Mouse (Mus musculus) right cerebral cortex, adult 2 months (tissue): ENCODE results near the gene Tcf7l2.

Source experiments
- DNase-seq, 2 experiments: peaks; one replicate each; pipeline ENCODE4 v3.0.0; 2021 to 2022; ENCODE audit warnings: low spot score in 2 of 2

The Tcf7l2 gene

DNA sequence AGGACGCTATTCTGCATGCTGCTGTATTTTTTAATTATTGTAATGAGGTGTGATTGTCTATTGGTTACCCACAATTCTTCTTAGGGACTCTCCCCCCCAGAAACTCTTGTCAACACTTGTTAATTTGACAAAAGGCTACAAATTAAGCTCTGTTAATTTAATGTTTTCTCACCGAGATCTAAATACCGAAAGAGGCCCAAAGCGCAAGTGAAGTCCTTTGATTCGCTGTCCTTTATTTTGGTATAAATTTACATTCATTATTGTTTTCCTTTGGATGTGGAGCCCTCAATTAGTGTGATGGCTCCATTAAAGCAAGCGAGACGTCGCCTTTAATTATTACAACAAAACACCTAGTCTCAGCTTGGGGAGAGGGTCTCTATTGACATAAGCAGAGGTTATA lies 170.3 kb downstream of the Tcf7l2 start:
- DNase-seq = no peak

DNA sequence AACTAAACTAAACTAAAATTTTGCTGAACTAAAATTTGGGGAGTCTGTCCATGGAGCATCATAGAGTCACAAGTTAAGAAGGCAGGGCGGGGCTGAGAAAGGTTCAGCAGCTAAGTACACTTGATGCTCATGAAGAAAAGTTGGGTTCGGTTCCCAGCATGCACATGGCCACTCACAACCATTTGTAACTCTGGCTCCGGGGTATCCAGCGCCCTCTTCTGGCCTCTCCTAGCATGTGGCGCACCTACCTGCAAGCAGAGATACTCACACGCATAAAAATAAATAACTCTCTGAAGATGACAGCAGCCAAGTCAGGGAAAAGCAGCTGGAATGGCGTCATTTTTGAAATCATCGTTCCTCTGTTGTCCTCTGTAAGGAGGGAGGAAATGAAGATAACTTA lies 171.2 kb downstream of the Tcf7l2 start:
- no peak for DNase-seq

GRCm38 (mm10) chr19:55913585-55913984 lies 172.0 kb downstream of the Tcf7l2 start:
- DNase-seq = no peak

DNA sequence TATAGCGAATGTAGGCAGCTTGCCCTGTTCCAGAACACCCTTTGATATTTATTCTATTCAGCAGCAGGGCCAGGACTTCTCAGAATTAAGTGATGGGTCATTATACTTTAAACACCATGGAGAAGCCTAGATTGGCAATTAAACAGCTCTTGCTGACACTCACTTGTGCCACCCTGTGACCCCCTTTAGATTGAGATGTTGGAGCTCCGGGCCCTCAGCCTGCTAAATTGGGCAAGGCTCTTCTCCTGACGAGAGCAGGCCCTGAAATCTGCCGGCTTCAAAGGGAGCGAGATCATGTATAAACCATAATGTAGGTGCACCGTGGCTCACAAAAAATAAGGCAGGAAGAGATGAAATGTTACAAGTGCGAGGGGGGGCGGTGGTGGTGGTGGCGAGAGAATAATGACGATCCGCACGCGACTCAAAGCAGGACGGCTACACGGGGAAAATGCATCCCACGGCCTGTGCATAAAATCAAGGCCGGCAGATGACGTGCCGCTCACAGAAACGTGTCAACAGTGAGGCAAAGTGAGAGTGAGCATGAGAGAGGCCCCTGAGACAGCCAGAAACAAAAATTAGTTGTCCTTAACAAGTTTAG lies 173.1 kb downstream of the Tcf7l2 start:
- no peak for DNase-seq

- DNase-seq = no peak
Observed at GRCm38 (mm10) chr19:55915506-55915905, 173.9 kb downstream of the Tcf7l2 start.

DNA sequence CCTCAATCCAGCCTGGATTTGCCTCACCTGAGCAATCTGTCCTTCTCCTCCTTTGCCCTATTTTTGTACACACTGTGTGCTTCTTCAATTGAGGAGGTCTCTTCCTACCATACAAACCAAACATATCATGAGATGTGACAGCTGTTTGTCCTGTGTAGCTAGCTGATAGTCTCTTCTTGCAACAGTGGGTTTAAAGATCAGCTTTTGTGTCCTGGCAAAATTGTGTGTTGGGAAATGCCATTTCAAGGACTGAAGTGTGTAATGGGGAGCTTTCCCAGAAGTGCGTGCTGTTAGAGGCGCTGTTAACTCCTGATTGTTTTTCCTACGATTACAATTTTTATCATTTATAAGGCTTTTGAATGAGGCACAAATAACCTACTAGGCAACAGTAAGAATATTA lies 174.6 kb downstream of the Tcf7l2 start:
- no peak for DNase-seq

DNA sequence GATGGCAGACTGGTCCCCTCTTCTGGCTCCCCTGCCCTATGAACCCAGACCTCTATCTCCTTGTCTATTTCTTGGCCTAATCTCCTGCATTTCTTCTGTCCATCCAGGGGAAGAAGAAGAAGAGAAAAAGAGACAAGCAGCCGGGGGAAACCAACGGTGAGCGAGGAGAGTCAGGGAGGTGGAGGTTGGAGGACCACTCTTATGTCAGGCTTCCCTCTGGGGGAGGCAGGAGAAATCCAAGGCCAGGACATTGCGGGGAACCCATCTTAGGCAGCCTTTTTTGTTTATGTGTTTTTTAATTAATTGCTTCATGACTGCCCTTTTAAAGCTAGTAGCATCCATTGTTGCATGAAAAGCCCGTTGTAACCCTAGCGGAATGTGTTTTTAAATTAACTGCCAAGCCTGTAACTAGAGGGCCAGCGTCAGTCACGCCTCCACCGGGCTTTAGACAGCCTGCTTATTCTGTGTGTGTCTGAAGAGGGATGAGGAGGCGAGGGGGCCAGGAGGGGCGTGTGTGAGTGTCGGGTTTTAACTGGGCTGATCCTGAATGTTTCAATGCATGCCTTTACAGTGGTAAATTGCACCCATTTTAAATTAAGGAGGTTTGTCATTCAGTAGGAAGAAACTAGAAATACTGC lies 182.3 kb downstream of the Tcf7l2 start:
- DNase-seq = no peak

DNA sequence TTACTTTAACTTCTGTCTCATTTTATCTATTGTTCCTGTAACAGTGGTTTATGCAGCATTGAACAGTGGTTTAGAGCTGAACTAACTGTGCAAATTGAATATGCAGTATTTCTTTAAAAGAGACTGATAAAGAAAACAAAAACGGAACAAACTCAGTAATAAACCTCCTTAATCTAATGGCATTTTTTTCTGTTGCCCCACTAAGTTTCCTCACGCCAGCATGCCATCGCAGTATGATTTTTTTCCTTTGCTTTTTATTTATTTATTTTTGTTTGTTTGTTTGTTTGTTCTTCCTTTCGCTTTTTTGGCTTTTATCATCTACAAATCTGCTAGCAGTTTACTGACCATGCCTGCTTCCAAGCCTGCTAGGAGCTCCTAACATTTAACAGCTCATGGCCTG lies 183.2 kb downstream of the Tcf7l2 start:
- no peak for DNase-seq

GRCm38 (mm10) chr19:55925425-55925803 lies 183.8 kb downstream of the Tcf7l2 start:
- DNase-seq = no peak

DNA sequence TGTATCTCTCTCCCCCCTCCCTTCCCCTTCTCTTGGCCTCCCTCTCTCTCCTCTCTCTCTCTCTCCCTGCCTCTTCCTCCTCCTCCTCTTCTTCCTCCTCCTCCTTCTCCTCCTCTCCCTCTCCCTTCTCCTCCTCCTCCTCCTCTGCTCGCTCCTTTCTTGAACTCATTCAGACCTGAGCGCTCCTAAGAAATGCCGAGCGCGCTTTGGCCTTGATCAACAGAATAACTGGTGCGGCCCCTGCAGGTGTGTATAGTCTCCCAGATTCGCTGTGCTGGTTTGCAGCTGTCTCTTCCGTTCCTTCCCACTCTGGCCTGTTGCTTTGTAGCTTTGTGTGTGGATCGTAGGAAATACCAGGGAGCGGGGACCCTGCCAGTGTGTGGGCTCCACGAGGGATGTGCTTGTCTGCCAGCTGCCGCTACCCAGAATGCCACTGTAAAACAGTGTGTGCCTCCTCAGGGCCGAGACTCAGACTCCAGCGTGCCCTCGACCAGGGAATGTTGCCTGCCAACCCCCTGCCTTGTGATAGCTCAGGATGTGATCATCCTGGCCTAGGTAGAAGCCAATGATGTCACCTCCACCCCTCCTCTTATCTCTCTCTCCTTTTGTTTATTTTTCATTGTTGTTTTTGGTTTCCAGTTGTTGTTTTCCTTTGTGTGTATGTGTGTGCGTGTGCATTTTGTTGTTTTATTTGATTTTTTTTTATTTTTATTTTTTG lies 184.3 kb downstream of the Tcf7l2 start:
- no peak for DNase-seq

- DNase-seq = no peak
Observed at GRCm38 (mm10) chr19:55926858-55927673, 185.4 kb downstream of the Tcf7l2 start.

DNA sequence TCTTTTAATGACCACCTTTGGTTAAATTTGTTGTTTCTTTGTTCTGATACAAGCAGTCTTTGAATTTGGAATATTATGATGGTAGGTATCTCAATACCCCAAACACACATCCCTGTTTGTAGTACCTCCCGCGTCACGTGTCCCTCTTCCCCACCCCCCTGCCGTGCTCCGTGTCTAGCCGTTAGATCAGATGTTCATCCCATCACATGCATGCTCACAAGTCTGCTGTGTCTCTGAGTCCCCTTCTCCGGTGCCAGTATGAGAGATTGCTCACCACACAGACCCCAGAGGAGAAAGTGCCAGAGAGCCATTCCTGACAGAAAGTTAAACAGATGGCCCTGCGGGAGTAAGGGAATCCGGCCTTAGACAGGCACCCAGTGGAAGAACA lies 186.0 kb downstream of the Tcf7l2 start:
- no peak for DNase-seq

DNA sequence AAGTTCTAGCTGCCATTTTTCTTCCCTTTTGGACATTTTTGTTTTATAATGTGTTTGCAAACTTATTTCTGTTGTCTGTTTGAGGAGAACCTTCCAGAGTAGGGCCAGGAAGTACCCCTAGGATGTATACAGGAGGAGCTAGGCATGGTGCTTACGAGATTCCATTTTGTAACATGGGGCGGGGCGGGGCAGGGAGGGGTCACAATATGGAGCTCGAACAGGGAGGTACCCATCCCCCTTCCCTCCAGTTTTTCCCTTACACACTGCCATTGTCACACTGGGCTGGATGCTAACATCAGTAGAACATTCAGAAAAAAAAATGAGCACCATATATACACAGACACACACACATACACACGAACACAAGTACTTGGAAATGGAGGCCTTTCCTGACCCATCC lies 187.1 kb downstream of the Tcf7l2 start:
- DNase-seq = no peak

- DNase-seq = no peak
Observed at GRCm38 (mm10) chr19:55931642-55932041, 190.0 kb downstream of the Tcf7l2 start.

DNA sequence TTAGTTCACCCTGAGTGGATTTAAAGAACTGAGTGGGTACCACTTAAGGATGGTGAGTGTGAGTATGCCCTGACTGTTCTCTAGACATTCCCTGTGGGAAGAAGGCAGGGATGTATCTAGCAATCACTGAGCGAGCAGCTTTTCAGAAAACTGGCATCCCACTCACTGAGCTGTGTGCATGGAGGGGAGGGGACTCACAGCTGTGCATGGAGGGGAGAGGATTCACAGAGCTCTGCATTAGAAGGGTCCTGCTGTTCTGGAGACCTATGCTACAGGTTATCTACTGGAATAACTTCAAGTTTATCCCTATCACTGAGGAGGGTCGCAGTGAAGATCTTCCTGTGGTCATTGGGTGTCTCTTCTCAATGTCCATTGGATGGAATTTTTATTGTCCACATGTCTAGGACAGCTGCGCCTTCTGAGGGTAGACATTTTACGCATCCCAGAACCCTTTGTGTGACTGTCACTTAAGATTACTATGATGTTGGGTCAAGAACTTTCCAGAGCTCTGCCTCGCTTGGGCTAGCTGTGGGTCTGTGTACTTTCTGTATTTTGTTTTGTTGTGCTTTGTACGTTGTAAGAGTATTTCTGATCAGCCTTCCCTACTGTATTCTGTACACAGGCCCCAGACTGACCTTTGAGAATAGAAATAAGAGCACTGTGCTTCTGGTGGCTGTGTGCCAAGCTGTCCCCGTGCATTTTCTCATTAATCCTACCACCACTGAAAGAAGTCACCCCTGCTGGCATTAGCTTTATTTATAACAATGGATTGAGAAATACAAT lies 192.5 kb downstream of the Tcf7l2 start:
- no peak for DNase-seq

DNA sequence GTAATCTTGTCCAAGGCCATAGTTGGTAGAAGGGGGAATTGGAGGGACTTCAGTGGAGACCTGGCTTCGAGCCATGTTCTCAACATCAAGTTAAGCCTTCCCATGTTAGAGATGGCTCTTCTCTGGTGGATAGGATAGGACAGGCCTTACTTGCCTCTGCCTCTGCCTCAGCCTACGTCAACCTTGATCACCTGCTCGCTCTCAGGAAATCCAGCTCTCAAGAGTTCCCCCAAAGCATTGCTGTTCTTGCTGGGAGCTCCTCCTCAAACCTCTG lies 193.0 kb downstream of the Tcf7l2 start:
- no peak for DNase-seq

DNA sequence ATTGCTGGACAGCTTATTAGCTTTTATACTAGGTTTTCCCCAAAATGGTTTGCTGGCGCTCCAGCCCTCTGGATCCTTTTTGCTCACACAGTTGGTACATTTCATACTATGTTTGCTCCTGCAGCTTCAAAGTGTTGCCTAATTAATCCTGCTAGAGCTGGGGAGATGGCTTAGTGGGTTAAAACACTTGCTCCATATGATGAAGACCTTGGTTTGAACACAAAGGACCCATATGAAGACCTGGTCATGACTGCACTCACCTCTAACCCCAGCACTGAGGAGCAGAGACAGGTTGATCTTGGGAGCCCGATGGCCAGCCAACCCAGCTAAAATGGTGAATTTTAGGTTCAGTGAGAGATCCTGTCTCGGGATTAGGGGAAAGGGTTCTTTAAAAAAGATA lies 195.4 kb downstream of the Tcf7l2 start:
- DNase-seq = no peak

- no peak for DNase-seq
Observed at GRCm38 (mm10) chr19:55938254-55939046, 196.8 kb downstream of the Tcf7l2 start.

GRCm38 (mm10) chr19:55939090-55939489 lies 197.5 kb downstream of the Tcf7l2 start:
- DNase-seq = no peak

DNA sequence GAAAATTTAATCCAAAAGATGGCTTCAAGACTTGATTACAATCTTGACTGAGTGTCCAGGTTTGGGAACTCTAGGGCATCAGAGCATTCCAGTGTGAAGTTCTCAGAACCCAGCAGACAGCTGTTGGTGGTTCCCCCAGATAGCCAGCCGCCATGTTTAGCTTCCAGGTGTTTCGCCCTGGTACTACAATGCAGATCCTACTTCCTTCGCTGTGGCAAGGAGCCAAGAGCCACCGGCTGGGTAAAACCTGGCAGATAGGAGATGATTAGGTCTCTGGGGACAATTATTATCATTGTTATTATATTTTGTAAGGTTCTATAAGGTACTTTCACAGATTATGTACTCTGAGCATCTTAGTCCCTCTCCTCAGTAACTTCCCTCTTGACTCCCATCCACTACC lies 198.1 kb downstream of the Tcf7l2 start:
- DNase-seq = no peak
